Mouse (Mus musculus) heart, postnatal 14 days (tissue): ENCODE results near the gene Clec12a. TPM values are rescaled to one million over a fixed set of nuclear protein-coding genes. Genes with fewer than 3 reads are reported as not detected.

Experiments used
- DNase-seq, 2 experiments: peaks; one replicate each; pipeline ENCODE4 v3.0.0; 2021 to 2022
- intact Hi-C: fragments of 180-260 bp; cut with DNase I; formaldehyde crosslinking; loops from one replicate; pipeline ENCODE4 v1.15.1; 2025
- total RNA-seq, 2 experiments: library from RNA; stranded (reverse); gene quantifications; 2 replicates each; pipeline ENCODE4 v1.2.3; 2021

The Clec12a gene
- total RNA-seq, 2 experiments from 2014 or later, result 0.73 to 0.74 TPM

- DNase-seq, result no peak
- intact Hi-C loops, result loop anchor here (5.0 to 10.0 kb wide), 2 partner anchors 185 to 517 kb away; partner anchors contain the start of gene Clec2d
Measured at GRCm38 (mm10) chr6:129369374-129370132, 27.1 kb downstream of the Clec12a start.

- intact Hi-C loops, result no loop called here
- DNase-seq, result no peak
Measured at GRCm38 (mm10) chr6:129374937-129375471, 32.5 kb downstream of the Clec12a start.

GRCm38 (mm10) chr6:129380454-129380853, 38.0 kb downstream of the Clec12a start:
- intact Hi-C loops, result no loop called here
- DNase-seq, result no peak

- DNase-seq, result no peak
- intact Hi-C loops, result no loop called here
Measured at GRCm38 (mm10) chr6:129381736-129382135, 39.2 kb downstream of the Clec12a start.

GRCm38 (mm10) chr6:129383466-129383865, 41.0 kb downstream of the Clec12a start:
- no peak for DNase-seq
- intact Hi-C loops, result no loop called here

- intact Hi-C loops, result no loop called here
- no peak for DNase-seq
Measured at GRCm38 (mm10) chr6:129385000-129385399, 42.5 kb downstream of the Clec12a start.

GRCm38 (mm10) chr6:129385774-129386173, 43.3 kb downstream of the Clec12a start, which contains the start of gene Clec12b:
Gene Clec12b (minus strand): TSS chr6:129385874.
- intact Hi-C loops, result no loop called here
- DNase-seq, result no peak

- intact Hi-C loops, result loop anchor here (1.0 to 2.0 kb wide), 4 partner anchors 14 to 166 kb away; no protein-coding TSS in a partner anchor
- DNase-seq, result no peak
Measured at GRCm38 (mm10) chr6:129393087-129393720, 50.7 kb downstream of the Clec12a start.

- intact Hi-C loops, result loop anchor here (1.0 to 2.0 kb wide), 4 partner anchors 13 to 165 kb away; no protein-coding TSS in a partner anchor
- DNase-seq, result no peak
Measured at GRCm38 (mm10) chr6:129393732-129394131, 51.2 kb downstream of the Clec12a start.

- DNase-seq, result no peak
- intact Hi-C loops, result no loop called here
Measured at GRCm38 (mm10) chr6:129396997-129397396, 54.5 kb downstream of the Clec12a start, which contains the start of gene Clec1b. Gene Clec1b (plus strand): TSS chr6:129397297.

- peak; percentile 39 to 48 for DNase-seq
- intact Hi-C loops, result no loop called here
Measured at GRCm38 (mm10) chr6:129399945-129400344, 57.5 kb downstream of the Clec12a start.

GRCm38 (mm10) chr6:129402404-129402803, 59.9 kb downstream of the Clec12a start:
- no peak for DNase-seq
- intact Hi-C loops, result no loop called here

- intact Hi-C loops, result no loop called here
- no peak for DNase-seq
Measured at GRCm38 (mm10) chr6:129403391-129403790, 60.9 kb downstream of the Clec12a start.

- intact Hi-C loops, result loop anchor here (2.0 kb wide), 1 partner anchor 13 kb away; no protein-coding TSS in a partner anchor
- DNase-seq, result no peak
Measured at GRCm38 (mm10) chr6:129405999-129406398, 63.5 kb downstream of the Clec12a start.

- DNase-seq, result no peak
- intact Hi-C loops, result loop anchor here (2.0 kb wide), 1 partner anchor 15 kb away; no protein-coding TSS in a partner anchor
Measured at GRCm38 (mm10) chr6:129407324-129407723, 64.8 kb downstream of the Clec12a start.

GRCm38 (mm10) chr6:129408562-129408961, 66.1 kb downstream of the Clec12a start, which contains the start of gene Clec9a:
Gene Clec9a (plus strand): TSS chr6:129408862.
- intact Hi-C loops, result no loop called here
- DNase-seq, result no peak

- intact Hi-C loops, result no loop called here
- DNase-seq, result no peak
Measured at GRCm38 (mm10) chr6:129414177-129414576, 71.7 kb downstream of the Clec12a start.
